Mouse (Mus musculus) urinary bladder, adult 18-20 months (tissue): ENCODE measurements at regions not wholly inside any gene's neighbourhood (a gene's known extent, or its start where the extent isn't known, plus 50 kb on each side); places are given as distances from the start of the nearest gene placed in this dataset.
A peak's percentile ranks its signal among the peaks of the same experiment; 100 is the strongest.

Source experiments
- DNase-seq, 2 experiments: peaks; one replicate each; pipeline ENCODE4 v3.0.0; 2022; ENCODE audit warnings: low spot score in 2 of 2, mixed read lengths in 2 of 2

DNA sequence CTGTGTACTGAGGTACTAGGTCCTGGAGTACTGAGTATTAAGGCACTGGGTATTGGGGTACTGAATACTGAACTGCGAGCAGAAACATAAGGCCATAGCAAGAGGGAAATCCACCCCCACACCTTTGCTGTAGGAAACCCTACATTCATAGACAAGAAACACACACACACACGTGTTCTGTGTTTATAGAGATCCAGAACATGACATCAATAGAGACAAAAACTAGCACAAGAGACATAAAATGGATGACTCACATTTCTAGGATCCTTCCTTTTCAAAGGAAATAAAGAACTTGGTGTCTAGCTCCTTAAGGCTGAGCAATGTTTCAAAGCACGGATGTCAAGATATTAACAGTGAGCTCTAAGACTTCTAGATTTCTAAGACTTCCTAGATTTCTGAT, 49.9 kb upstream of the Nepro start:
- no peak for DNase-seq

DNA sequence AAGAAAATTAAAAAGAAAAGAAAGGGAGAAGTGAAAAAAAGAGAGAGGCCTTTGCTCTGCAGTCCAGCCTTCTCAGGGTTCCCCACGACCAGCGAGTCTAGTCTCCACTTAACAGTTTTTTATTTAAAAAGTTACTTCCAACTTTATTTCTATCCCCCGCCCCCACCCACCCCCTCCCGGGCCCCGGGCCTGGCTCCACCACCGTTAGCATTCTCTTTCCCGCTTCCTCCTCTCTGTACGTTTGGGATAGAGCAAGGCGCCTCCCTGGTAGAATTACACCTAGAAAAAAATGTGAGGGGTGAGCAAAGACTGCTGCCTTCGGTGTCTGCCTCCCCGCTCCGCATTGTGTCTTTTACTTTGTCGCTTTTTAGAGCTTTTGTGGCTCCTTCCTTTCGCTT, 51.7 kb upstream of the Nepro start:
- DNase-seq = no peak

DNA sequence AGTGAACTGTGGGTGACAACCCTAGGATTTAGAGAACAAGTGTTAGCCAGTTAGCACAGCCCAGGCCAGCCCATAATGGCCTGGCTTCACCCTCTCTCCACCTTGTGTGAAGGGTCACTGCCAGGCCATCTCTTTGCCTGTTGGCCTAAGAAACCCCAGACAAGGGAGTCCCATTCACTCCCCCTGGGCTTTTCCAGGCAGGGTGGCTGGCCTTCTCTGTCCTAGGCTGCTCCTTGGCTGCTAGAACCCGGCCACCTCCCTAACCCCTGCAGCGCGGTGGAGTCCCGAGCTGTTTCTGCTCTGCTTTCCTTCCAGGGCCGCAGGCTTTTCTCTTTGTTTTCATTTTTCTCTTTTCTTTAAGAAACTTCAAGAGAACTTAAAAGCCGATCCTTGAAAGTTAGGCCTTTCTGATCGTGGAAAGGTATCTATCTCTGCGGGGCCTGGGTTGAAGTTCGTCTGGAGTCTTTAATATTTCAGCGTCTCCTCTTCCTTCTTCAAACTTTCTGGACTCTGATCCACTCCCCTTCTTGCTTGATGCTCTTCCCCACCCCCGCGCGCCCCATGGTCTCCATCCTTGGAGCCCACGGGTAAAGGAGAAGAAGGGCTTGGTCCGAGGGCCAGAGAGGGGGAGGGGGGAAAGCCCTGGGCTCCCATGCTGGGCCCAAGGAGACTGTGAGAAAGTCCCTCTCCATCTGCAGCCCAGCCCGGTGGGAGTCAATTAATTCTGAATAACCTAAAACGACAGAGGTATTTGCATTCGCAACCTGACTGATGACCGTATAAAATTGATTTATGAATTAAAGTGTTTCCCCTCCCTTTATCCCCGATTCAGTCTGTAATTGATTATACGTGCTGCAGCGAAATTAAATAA, 52.3 kb upstream of the Nepro start:
- DNase-seq = no peak

GRCm38 (mm10) chr16:44668061-44668460, 56.0 kb upstream of the Nepro start:
- no peak for DNase-seq

DNA sequence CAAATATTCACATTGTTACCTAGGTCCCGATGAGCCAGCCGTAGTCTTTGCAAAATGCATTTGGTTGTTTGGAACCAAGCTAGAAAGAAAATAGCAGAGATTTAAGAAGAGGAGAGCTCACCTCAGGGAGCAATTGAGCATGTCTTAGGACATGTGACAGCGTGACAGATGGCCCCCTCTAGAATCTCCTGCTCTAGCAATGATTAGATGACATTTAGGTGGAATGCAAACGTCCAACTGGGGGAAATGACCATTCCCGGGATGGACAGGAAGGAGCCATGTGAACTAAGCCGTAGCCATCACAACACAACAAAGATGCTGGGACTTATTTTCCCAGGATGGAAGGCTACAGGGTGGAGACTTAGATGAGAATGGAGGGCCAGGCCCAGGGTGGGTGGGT, 57.0 kb upstream of the Nepro start:
- no peak for DNase-seq

- DNase-seq = no peak
These were observed 57.6 kb upstream of the Nepro start for GRCm38 (mm10) chr16:44666431-44666997.

DNA sequence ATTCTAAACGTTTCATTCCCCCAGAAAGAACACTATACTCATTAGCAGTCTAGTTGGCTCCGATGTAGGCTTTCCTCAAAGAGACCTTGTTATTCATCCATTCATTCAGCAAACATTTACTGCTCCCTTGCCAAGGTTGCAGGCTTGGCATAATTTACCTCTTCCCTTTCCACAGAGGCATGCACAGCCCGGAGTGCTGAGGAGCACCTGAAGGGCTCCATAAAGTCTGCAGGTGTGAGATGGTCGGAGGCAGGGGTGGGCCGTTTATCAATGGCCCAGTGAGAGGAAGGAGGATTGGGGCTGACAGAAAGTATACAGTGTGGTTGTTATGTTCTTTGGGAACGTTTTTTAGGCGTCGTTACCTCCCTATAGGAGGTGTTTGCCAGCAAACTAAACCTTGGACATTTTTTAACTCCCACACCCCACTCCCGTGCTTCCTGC, 58.6 kb upstream of the Nepro start:
- DNase-seq = no peak

DNA sequence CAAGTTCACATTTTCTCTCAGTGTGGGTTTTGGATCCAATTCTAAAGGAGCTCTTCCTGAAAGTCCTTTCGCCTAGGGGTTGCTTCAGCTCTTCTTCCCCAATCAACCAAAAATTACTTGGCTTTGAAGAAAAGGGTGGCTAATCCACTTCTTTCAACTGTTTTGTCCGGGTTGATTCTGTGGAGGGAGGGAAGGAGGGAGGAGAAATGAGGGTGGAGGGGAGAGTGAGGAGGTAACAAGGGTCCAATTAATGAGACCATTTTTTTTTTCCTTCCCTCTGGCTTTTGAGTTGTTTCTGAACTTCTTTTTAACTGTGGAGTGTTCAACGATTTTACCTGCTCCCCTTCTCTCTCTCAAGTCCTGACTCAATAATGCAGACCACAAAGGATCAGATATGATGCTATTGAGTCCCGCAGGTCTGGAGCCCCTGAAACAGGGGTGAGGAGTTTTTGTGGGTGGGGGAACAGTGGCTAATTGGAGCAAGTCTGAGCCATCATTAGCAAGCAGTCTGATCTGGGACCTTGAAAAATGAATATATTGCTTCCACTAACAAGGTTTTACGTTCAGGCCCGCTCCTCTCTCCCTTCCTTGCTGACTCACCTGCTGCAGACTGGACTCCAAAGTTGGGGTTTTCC, 61.0 kb upstream of the Nepro start:
- no peak for DNase-seq

GRCm38 (mm10) chr16:44660996-44661876, 62.9 kb upstream of the Nepro start:
- no peak for DNase-seq

DNA sequence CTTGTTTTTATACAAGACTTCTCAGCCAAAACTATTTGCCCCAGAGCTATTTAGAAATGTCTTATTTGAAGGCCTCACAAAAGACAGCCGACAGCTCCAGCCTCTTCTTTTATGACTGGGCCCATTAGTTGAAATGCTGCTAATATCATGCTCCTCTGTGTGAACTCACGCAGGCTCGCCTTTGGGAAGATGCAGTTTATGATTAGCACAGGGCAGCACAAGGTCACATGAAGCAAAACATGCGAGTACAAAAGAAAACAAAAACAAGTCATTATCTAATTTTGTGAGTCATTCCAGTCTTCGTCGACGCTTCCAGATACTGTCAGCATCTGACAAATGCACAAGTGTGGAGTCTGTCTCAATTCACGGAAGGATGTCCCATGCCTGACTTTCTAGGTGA, 65.8 kb upstream of the Nepro start:
- DNase-seq = no peak

GRCm38 (mm10) chr16:44656181-44656580, 67.9 kb upstream of the Nepro start:
- no peak for DNase-seq

DNA sequence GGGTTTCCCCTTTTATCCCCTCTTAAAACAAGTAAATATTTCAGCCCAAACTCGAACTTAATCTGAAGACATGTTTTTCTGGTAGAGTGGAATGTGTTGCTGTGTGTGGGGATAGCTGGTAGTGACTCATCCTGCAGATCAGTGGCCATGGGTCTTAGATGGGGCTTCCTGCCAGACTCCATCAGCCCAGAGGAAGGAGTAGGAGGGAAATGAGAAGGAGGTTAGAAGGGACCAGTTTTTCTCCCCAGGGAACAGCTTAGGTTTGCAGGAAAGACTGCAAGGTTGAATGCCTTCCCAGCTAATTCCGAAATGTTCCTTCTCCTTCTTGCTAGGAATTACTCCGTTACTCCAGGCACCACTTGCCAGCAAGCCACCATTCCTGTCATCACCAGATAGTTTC, 68.8 kb upstream of the Nepro start:
- no peak for DNase-seq

DNA sequence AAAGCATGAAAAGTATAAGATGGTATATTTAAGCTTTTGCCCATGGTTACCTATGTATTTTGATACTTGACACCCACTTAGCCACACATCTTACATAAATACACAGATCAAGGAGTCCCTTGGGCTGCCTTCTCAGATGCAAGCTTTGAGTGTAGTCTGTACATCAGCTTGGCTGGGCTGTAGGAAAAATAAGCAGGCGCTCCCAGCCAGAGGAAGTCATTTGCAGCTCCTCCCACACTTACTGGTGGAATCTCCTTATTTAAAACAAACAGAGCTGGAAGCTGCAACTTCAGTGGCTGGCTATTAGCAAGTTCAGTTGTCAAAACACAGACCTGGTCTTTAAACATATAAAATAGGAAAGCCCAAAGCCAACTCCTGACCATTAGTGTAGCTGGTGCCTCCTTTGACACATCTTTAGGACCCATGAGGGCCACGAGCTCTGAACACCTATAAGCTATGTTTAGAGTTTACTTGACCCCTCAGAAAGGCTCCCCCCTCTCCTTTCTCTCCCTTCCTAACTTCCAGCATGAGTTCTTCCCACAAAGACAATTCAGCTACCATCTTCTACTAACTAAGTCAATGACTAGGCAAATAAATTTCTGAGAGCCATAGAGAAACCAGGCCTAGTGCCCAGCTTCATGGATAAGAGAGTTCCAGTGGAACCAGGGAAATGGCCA, 75.4 kb upstream of the Nepro start:
- DNase-seq = no peak

DNA sequence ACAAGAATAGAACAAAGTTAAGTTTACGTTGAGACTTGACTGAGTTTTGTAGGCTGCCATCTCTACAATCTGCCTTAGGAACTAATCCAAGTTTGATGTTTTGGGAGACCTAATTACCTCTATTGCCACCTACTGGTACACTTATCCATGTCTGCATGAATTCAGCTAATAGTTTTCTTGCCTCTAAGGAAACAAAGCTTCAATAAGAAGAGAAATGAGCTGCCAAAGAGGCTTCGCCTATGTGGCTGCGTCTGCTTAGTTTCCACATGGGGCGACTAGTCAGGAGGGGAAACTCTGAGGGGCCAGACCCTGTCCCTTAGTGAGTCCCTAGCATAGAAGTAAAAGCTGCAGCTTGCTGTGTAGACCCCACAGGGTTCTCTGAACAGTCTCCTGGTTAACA, 80.1 kb upstream of the Nepro start:
- peak in 1 of 2 experiments; percentile 31 for DNase-seq

DNA sequence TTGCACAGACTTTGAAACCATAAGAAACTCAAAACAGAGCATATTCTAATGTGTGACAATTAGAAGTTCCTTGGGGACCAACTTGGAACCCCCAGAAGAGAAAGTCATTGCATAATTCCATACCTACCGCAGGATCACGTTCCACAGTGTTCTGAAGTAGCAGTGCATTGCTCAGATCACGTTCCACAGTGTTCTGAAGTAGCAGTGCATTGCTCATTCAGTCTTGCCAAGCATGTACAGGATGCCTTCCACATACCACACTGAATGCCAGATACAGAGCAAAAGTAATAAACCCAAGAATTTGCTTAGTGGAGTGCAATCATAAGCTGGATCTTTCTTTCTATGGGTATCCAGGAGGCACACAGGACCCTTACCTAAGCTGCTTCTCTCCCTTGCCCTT, 78.4 kb upstream of the Boc start:
- DNase-seq = no peak

DNA sequence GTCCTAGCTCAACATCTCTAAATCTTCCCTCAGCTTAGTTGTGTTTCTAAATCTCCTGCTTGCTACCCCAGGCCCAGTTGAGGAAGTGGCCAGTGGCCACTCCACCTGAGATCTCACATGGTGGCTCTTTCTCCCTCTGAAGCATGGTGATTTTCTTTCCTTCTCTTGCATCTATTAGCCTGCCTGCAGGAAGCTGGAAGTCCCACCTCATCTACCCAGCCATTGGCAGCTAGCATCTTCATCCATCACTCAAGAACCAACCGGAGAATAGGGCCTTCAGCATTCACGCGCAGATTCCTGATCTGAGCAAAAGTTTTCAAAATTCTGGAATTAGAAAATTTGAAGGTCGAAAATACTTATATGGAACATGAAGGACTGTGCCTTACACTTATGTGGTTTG, 75.8 kb upstream of the Boc start:
- no peak for DNase-seq

- no peak for DNase-seq
These were observed 74.5 kb upstream of the Boc start for GRCm38 (mm10) chr16:44633059-44633667.

- DNase-seq = peak in 1 of 2 experiments; percentile 49
These were observed 73.8 kb upstream of the Boc start for GRCm38 (mm10) chr16:44632330-44633058.

DNA sequence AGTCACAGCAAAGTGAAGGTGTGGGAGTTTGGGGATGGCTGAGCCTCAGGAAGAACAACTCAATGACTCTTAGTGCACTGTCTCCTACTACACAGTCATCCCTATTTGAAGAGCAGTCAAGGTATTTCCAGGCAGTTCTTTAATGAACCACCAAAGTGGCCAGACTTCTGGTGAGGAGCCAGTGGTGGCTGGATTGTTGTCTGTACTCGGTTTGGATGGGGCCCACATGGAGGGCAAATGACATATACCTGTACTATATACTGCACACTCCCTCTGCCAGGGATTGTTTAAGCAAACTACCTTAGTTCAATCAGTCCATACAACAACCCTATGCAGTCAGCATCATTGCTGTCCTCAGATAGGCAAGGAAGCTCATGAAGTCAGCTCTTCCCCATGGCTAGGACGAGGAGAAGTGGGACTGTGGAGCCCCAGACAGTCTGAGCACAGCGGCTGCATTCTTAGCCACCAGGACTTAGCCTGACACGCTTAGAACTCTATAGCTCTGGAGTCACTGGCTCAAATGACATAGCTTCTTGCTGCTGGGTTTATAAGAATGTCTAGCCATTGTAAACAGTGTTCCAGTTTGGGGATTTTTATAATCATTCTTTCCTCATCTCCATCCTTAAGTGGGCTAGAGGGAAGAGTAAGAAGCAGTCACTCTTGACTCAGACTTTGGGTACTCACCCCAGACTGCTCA, 72.8 kb upstream of the Boc start:
- no peak for DNase-seq

GRCm38 (mm10) chr16:44630861-44631260, 72.2 kb upstream of the Boc start:
- no peak for DNase-seq
